Mouse (Mus musculus): ENCODE results near the gene S100a2.

The S100a2 gene

GRCm38 (mm10) chr3:90596810-90597209, 6.8 kb downstream of the S100a2 start:
- no peak for DNase-seq (ENCODE audit: low read depth, low spot score)

GRCm38 (mm10) chr3:90597736-90598135, 7.7 kb downstream of the S100a2 start:
- DNase-seq (ENCODE audit: low read depth, low spot score), result no peak

GRCm38 (mm10) chr3:90598212-90598611, 8.2 kb downstream of the S100a2 start:
- no peak for DNase-seq (ENCODE audit: low read depth, low spot score)

- DNase-seq (ENCODE audit: low read depth, low spot score), result no peak
These were observed 9.4 kb downstream of the S100a2 start for GRCm38 (mm10) chr3:90599401-90599800.

GRCm38 (mm10) chr3:90600036-90600435, 10.0 kb downstream of the S100a2 start:
- no peak for DNase-seq (ENCODE audit: low read depth, low spot score)

- DNase-seq (ENCODE audit: low read depth, low spot score), result no peak
These were observed 10.6 kb downstream of the S100a2 start for GRCm38 (mm10) chr3:90600458-90601195.

- no peak for DNase-seq (ENCODE audit: low read depth, low spot score)
These were observed 11.6 kb downstream of the S100a2 start, which contains the start of gene Gm42674 for GRCm38 (mm10) chr3:90601486-90602110. Gene Gm42674 (plus strand): TSS chr3:90601904.

GRCm38 (mm10) chr3:90603623-90604022, 13.6 kb downstream of the S100a2 start, which contains the start of gene S100a4:
Gene S100a4 (plus strand): TSS chr3:90603771.
- DNase-seq (ENCODE audit: low read depth, low spot score), result peak; percentile 26

GRCm38 (mm10) chr3:90604416-90604815, 14.4 kb downstream of the S100a2 start:
- peak; percentile 29 for DNase-seq (ENCODE audit: low read depth, low spot score)

GRCm38 (mm10) chr3:90605049-90605448, 15.0 kb downstream of the S100a2 start:
- peak; percentile 29 for DNase-seq (ENCODE audit: low read depth, low spot score)

- no peak for DNase-seq (ENCODE audit: low read depth, low spot score)
These were observed 15.7 kb downstream of the S100a2 start for GRCm38 (mm10) chr3:90605736-90606135.

- DNase-seq (ENCODE audit: low read depth, low spot score), result no peak
These were observed 16.1 kb downstream of the S100a2 start for GRCm38 (mm10) chr3:90606185-90606584.

- DNase-seq (ENCODE audit: low read depth, low spot score), result no peak
These were observed 17.3 kb downstream of the S100a2 start for GRCm38 (mm10) chr3:90607361-90607760.

- DNase-seq (ENCODE audit: low read depth, low spot score), result no peak
These were observed 18.2 kb downstream of the S100a2 start, which contains the start of gene S100a5 for GRCm38 (mm10) chr3:90608223-90608622. Gene S100a5 (plus strand): TSS chr3:90608523.

- no peak for DNase-seq (ENCODE audit: low read depth, low spot score)
These were observed 19.1 kb downstream of the S100a2 start for GRCm38 (mm10) chr3:90609102-90609501.

GRCm38 (mm10) chr3:90611494-90611893, 21.4 kb downstream of the S100a2 start:
- no peak for DNase-seq (ENCODE audit: low read depth, low spot score)

- peak; percentile 51 for DNase-seq (ENCODE audit: low read depth, low spot score)
These were observed 22.0 kb downstream of the S100a2 start for GRCm38 (mm10) chr3:90612061-90612460.

GRCm38 (mm10) chr3:90612728-90613291, 22.8 kb downstream of the S100a2 start, which contains the start of gene S100a6:
Gene S100a6 (plus strand): TSS chr3:90612882.
- DNase-seq (ENCODE audit: low read depth, low spot score), result peak; percentile 90

GRCm38 (mm10) chr3:90613461-90614147, 23.6 kb downstream of the S100a2 start:
- DNase-seq (ENCODE audit: low read depth, low spot score), result no peak

GRCm38 (mm10) chr3:90614148-90614530, 24.1 kb downstream of the S100a2 start:
- DNase-seq (ENCODE audit: low read depth, low spot score), result no peak

GRCm38 (mm10) chr3:90614611-90615251, 24.7 kb downstream of the S100a2 start:
- no peak for DNase-seq (ENCODE audit: low read depth, low spot score)

Measured in CD4-positive, CD25-positive, alpha-beta regulatory T cell, adult 2 months (primary cell).